ENCODE assay signal across 9 mouse cellular contexts in genomic region chr10:94521107-94521401, GRCm38 (mm10).
A peak's percentile ranks its signal among the peaks of the same experiment; 100 is the strongest.
DNase-seq lines count a peak whose midpoint lies in the region; ATAC-seq and TF ChIP-seq lines count a peak whose summit lies in the region.
"Had no signal": no experiment of that assay in that cellular context is flagged by ENCODE, and none has a peak within 500 bp of the region (broad histone marks: within the 10 kb centered on the region; RNA-seq: fewer than 3 reads in every experiment).

No protein-coding gene starts in this region.

- no peaks in the 10 kb centered on the region for H3K27me3 ChIP-seq in kidney, postnatal 0 days (ENCODE audit: insufficient read depth, low read length)
- peaks cover 19% of the 10 kb centered on the region; the same call in 1 of the 2 replicates for H3K27me3 ChIP-seq in kidney, embryonic 14.5 days (ENCODE audit: control insufficient read depth, insufficient read depth, low read length)
- peaks cover 43% of the 10 kb centered on the region for H3K27me3 ChIP-seq in embryonic facial prominence, embryonic 10.5 days (replicated peaks; ENCODE audit: low read depth, poor library complexity, severe bottlenecking)
- peaks cover 9% of the 10 kb centered on the region for H3K27me3 ChIP-seq in liver, embryonic 14.5 days (ENCODE audit: control insufficient read depth, insufficient read depth, low read length)
- H3K27me3 ChIP-seq in hindbrain, embryonic 16.5 days (replicated peaks; ENCODE audit: control insufficient read depth, insufficient read depth, low read length): no peaks in the 10 kb centered on the region; the same call in 1 of the 2 replicates

- WGBS in kidney, postnatal 0 days: 58% methylated on average over 3 of the region's 3 CpGs
- 46% methylated on average over 3 of the region's 3 CpGs for WGBS in kidney, embryonic 14.5 days
- 13% methylated on average over 3 of the region's 3 CpGs for WGBS in embryonic facial prominence, embryonic 10.5 days
- 33% methylated on average over 3 of the region's 3 CpGs for WGBS in liver, embryonic 14.5 days (ENCODE audit: insufficient replicate concordance)
- WGBS in hindbrain, embryonic 16.5 days: 39% methylated on average over 3 of the region's 3 CpGs

- H3K4me2 ChIP-seq in kidney, postnatal 0 days (ENCODE audit: low read length): no peak overlapping the region
- no peak overlapping the region for H3K4me2 ChIP-seq in kidney, embryonic 14.5 days (replicated peaks; ENCODE audit: low read depth, low read length)
- peak overlapping the region; percentile 6; the same call in 1 of the 2 replicates for H3K4me2 ChIP-seq in liver, embryonic 14.5 days (ENCODE audit: low read depth)
- H3K4me2 ChIP-seq in hindbrain, embryonic 16.5 days (ENCODE audit: low read length): no peak overlapping the region

- ATAC-seq in kidney, postnatal 0 days (replicated peaks; ENCODE audit: low FRiP score, low read depth): no peak
- ATAC-seq in kidney, embryonic 14.5 days (ENCODE audit: low FRiP score, low TSS enrichment): no peak
- peak; percentile 69 for ATAC-seq in liver, embryonic 14.5 days (ENCODE audit: insufficient read depth)
- ATAC-seq in hindbrain, embryonic 16.5 days: no peak

- no peaks in the 10 kb centered on the region for H3K4me1 ChIP-seq in kidney, postnatal 0 days (replicated peaks; ENCODE audit: insufficient read depth, low read length)
- peaks cover 4% of the 10 kb centered on the region for H3K4me1 ChIP-seq in kidney, embryonic 14.5 days (ENCODE audit: control insufficient read depth, insufficient read depth, low read length)
- H3K4me1 ChIP-seq in embryonic facial prominence, embryonic 10.5 days: peaks cover 66% of the 10 kb centered on the region
- H3K4me1 ChIP-seq in liver, embryonic 14.5 days (replicated peaks; ENCODE audit: control insufficient read depth in 2 of 2, insufficient read depth in 2 of 2, low read length in 1 of 2): peaks cover 4 to 31% of the 10 kb centered on the region in 2 experiments; a peak in 3 of 4 replicates
- H3K4me1 ChIP-seq in hindbrain, embryonic 16.5 days (ENCODE audit: control insufficient read depth, insufficient read depth, low read depth, low read length): peaks cover 33% of the 10 kb centered on the region

- H3K9ac ChIP-seq in kidney, postnatal 0 days (ENCODE audit: low read depth, low read length): no peak overlapping the region
- H3K9ac ChIP-seq in kidney, embryonic 14.5 days (ENCODE audit: low read depth, low read length): no peak overlapping the region
- no peak overlapping the region for H3K9ac ChIP-seq in liver, embryonic 14.5 days (replicated peaks)
- H3K9ac ChIP-seq in hindbrain, embryonic 16.5 days (ENCODE audit: low read depth, low read length): no peak overlapping the region

- no peaks in the 10 kb centered on the region for H3K9me3 ChIP-seq in kidney, postnatal 0 days (replicated peaks; ENCODE audit: low read length)
- H3K9me3 ChIP-seq in kidney, embryonic 14.5 days (ENCODE audit: control insufficient read depth, low read length): no peaks in the 10 kb centered on the region
- H3K9me3 ChIP-seq in embryonic facial prominence, embryonic 10.5 days: no peaks in the 10 kb centered on the region
- no peaks in the 10 kb centered on the region for H3K9me3 ChIP-seq in liver, embryonic 14.5 days (ENCODE audit: control insufficient read depth, low read length)
- no peaks in the 10 kb centered on the region for H3K9me3 ChIP-seq in hindbrain, embryonic 16.5 days (ENCODE audit: control insufficient read depth, low read length)

- H3K36me3 ChIP-seq in kidney, postnatal 0 days (ENCODE audit: insufficient read depth, low read length): no peaks in the 10 kb centered on the region
- H3K36me3 ChIP-seq in kidney, embryonic 14.5 days (ENCODE audit: control insufficient read depth, insufficient read depth, low read length): no peaks in the 10 kb centered on the region
- H3K36me3 ChIP-seq in embryonic facial prominence, embryonic 10.5 days (replicated peaks): no peaks in the 10 kb centered on the region
- no peaks in the 10 kb centered on the region for H3K36me3 ChIP-seq in liver, embryonic 14.5 days (replicated peaks; ENCODE audit: control insufficient read depth, insufficient read depth, low read depth)
- H3K36me3 ChIP-seq in hindbrain, embryonic 16.5 days (ENCODE audit: control insufficient read depth, insufficient read depth, low read length): no peaks in the 10 kb centered on the region

- DNase-seq in adrenal gland, postnatal 10 days: peak; percentile 45
- no peak for DNase-seq in adrenal gland, postnatal 25 days
- peak; percentile 59 for DNase-seq in kidney, postnatal 0 days (ENCODE audit: low spot score)
- DNase-seq in embryonic facial prominence, embryonic 10.5 days (ENCODE audit: low spot score): no peak
- DNase-seq in liver, embryonic 14.5 days (ENCODE audit: low read depth in 3 of 3, low spot score in 3 of 3): peak in 1 of 3 experiments; percentile 28
- no peak for DNase-seq in right cerebral cortex, adult 18-20 months
- DNase-seq: lung, postnatal 36 days had no signal

- H3K4me3 ChIP-seq in kidney, postnatal 0 days (replicated peaks; ENCODE audit: low read depth, low read length): no peak overlapping the region
- H3K4me3 ChIP-seq in kidney, embryonic 14.5 days (ENCODE audit: low read length): no peak overlapping the region
- H3K4me3 ChIP-seq in embryonic facial prominence, embryonic 10.5 days: no peak overlapping the region
- no peak overlapping the region for H3K4me3 ChIP-seq in liver, embryonic 14.5 days (ENCODE audit: insufficient read depth in 1 of 2, low read depth in 2 of 2, low read length in 2 of 2)
- H3K4me3 ChIP-seq in hindbrain, embryonic 16.5 days (ENCODE audit: low read length): no peak overlapping the region

- no peak overlapping the region for H3K27ac ChIP-seq in kidney, postnatal 0 days
- no peak overlapping the region for H3K27ac ChIP-seq in kidney, embryonic 14.5 days (ENCODE audit: low read depth, low read length)
- H3K27ac ChIP-seq in embryonic facial prominence, embryonic 10.5 days (replicated peaks): peak overlapping the region; percentile 35; the same call in 1 of the 2 replicates
- no peak overlapping the region for H3K27ac ChIP-seq in liver, embryonic 14.5 days
- no peak overlapping the region for H3K27ac ChIP-seq in hindbrain, embryonic 16.5 days (ENCODE audit: low read depth, low read length)

- TF ChIP-seq CTCF in kidney, postnatal 0 days (IDR thresholded peaks at IDR 0.05; ENCODE audit: low read depth): no peak
- no peak for TF ChIP-seq CTCF in liver, embryonic 14.5 days (IDR thresholded peaks at IDR 0.05; ENCODE audit: low read depth)

- no peak for TF ChIP-seq EP300 in liver, embryonic 14.5 days (IDR thresholded peaks at IDR 0.05; ENCODE audit: low read depth)

Comparison
In these comparisons a context has a peak if more than half of its experiments do, and no peak if none do; other contexts are left out.
1. DNase-seq: peak in adrenal gland, postnatal 10 days (single experiment) and kidney, postnatal 0 days (single experiment); none in adrenal gland, postnatal 25 days (single experiment), embryonic facial prominence, embryonic 10.5 days (single experiment) and right cerebral cortex, adult 18-20 months (single experiment).